In genomic region chr8:121089631-121090380, GRCm38 (mm10) we compare ENCODE assay signal across 12 mouse cellular contexts. TPM values are rescaled to one million over a fixed set of nuclear protein-coding genes. Genes with fewer than 3 reads are reported as not detected.
A peak's percentile ranks its signal among the peaks of the same experiment; 100 is the strongest.
DNase-seq lines count a peak whose midpoint lies in the region; ATAC-seq and TF ChIP-seq lines count a peak whose summit lies in the region.
"Had no signal": no experiment of that assay in that cellular context is flagged by ENCODE, and none has a peak within 500 bp of the region (broad histone marks: within the 10 kb centered on the region; RNA-seq: fewer than 3 reads in every experiment).

No protein-coding gene starts in this region.

- no peak overlapping the region for H3K27ac ChIP-seq in kidney, embryonic 14.5 days (ENCODE audit: low read depth, low read length)
- peak overlapping the region; percentile 48 for H3K27ac ChIP-seq in embryonic facial prominence, embryonic 10.5 days (replicated peaks)
- H3K27ac ChIP-seq in intestine, postnatal 0 days (ENCODE audit: low read depth, low read length) = peak overlapping the region; percentile 57
- no peak overlapping the region for H3K27ac ChIP-seq in neural tube, embryonic 12.5 days
- H3K27ac ChIP-seq: layer of hippocampus, adult 2 months; limb, embryonic 13.5 days had no signal

- WGBS in kidney, embryonic 14.5 days = 2% methylated on average over 32 of the region's 32 CpGs
- WGBS in embryonic facial prominence, embryonic 10.5 days = 3% methylated on average over 32 of the region's 32 CpGs
- 10% methylated on average over 32 of the region's 32 CpGs for WGBS in intestine, postnatal 0 days
- 2% methylated on average over 32 of the region's 32 CpGs for WGBS in neural tube, embryonic 12.5 days

- H3K4me3 ChIP-seq in kidney, embryonic 14.5 days (ENCODE audit: low read length) = peak overlapping the region; percentile 17
- H3K4me3 ChIP-seq in embryonic facial prominence, embryonic 10.5 days = peak overlapping the region; percentile 70
- peak overlapping the region; percentile 65 for H3K4me3 ChIP-seq in intestine, postnatal 0 days (ENCODE audit: low read depth, low read length)
- H3K4me3 ChIP-seq in neural tube, embryonic 12.5 days = 0 out of 2 replicates have a peak overlapping the region, but pooled peaks have one; percentile 2
- H3K4me3 ChIP-seq: layer of hippocampus, adult 2 months; limb, embryonic 13.5 days had no signal

- H3K27me3 ChIP-seq in kidney, embryonic 14.5 days (ENCODE audit: control insufficient read depth, insufficient read depth, low read length) = peaks cover 85% of the 10 kb centered on the region
- H3K27me3 ChIP-seq in embryonic facial prominence, embryonic 10.5 days (replicated peaks; ENCODE audit: low read depth, poor library complexity, severe bottlenecking) = peaks cover 98% of the 10 kb centered on the region
- peaks cover 65% of the 10 kb centered on the region for H3K27me3 ChIP-seq in intestine, postnatal 0 days (replicated peaks; ENCODE audit: control insufficient read depth, insufficient read depth, low read length)
- H3K27me3 ChIP-seq in neural tube, embryonic 12.5 days (replicated peaks) = peaks cover 88% of the 10 kb centered on the region

- H3K9ac ChIP-seq in kidney, embryonic 14.5 days (ENCODE audit: low read depth, low read length) = no peak overlapping the region
- peak overlapping the region; percentile 75 for H3K9ac ChIP-seq in intestine, postnatal 0 days (ENCODE audit: low read depth, low read length)
- no peak overlapping the region for H3K9ac ChIP-seq in neural tube, embryonic 12.5 days
- H3K9ac ChIP-seq: forebrain, postnatal 0 days; limb, embryonic 13.5 days had no signal

- no peaks in the 10 kb centered on the region for H3K9me3 ChIP-seq in kidney, embryonic 14.5 days (ENCODE audit: control insufficient read depth, low read length)
- no peaks in the 10 kb centered on the region for H3K9me3 ChIP-seq in embryonic facial prominence, embryonic 10.5 days
- no peaks in the 10 kb centered on the region for H3K9me3 ChIP-seq in intestine, postnatal 0 days (ENCODE audit: control insufficient read depth)
- H3K9me3 ChIP-seq in neural tube, embryonic 12.5 days = no peaks in the 10 kb centered on the region
- H3K9me3 ChIP-seq: limb, embryonic 13.5 days had no signal

- peak overlapping the region; percentile 4; the same call in 1 of the 2 replicates for H3K4me2 ChIP-seq in kidney, embryonic 14.5 days (replicated peaks; ENCODE audit: low read depth, low read length)
- H3K4me2 ChIP-seq in intestine, postnatal 0 days (replicated peaks; ENCODE audit: low read depth) = peak overlapping the region; percentile 84
- no peak overlapping the region for H3K4me2 ChIP-seq in neural tube, embryonic 12.5 days (replicated peaks)
- H3K4me2 ChIP-seq: limb, embryonic 13.5 days had no signal

- TF ChIP-seq CTCF in intestine, postnatal 0 days (IDR thresholded peaks at IDR 0.05; ENCODE audit: low read depth) = no peak

- no peaks in the 10 kb centered on the region for H3K36me3 ChIP-seq in kidney, embryonic 14.5 days (ENCODE audit: control insufficient read depth, insufficient read depth, low read length)
- H3K36me3 ChIP-seq in embryonic facial prominence, embryonic 10.5 days (replicated peaks) = 0 out of 2 replicates have a peak, but pooled peaks cover 3% of the 10 kb centered on the region
- H3K36me3 ChIP-seq in intestine, postnatal 0 days (ENCODE audit: control insufficient read depth, insufficient read depth) = peaks cover 3% of the 10 kb centered on the region; the same call in 1 of the 2 replicates
- no peaks in the 10 kb centered on the region for H3K36me3 ChIP-seq in neural tube, embryonic 12.5 days
- H3K36me3 ChIP-seq: limb, embryonic 13.5 days had no signal

- ATAC-seq in kidney, embryonic 14.5 days (ENCODE audit: low FRiP score, low TSS enrichment) = no peak
- ATAC-seq in intestine, postnatal 0 days = no peak
- ATAC-seq in neural tube, embryonic 12.5 days (ENCODE audit: low FRiP score, low read depth) = no peak
- ATAC-seq: forebrain, postnatal 0 days; midbrain, embryonic 16.5 days had no signal

- 0 out of 2 replicates have a peak, but pooled peaks cover 7% of the 10 kb centered on the region for H3K4me1 ChIP-seq in kidney, embryonic 14.5 days (ENCODE audit: control insufficient read depth, insufficient read depth, low read length)
- H3K4me1 ChIP-seq in embryonic facial prominence, embryonic 10.5 days = peaks cover 45% of the 10 kb centered on the region
- H3K4me1 ChIP-seq in intestine, postnatal 0 days (replicated peaks; ENCODE audit: control insufficient read depth, insufficient read depth, low read length) = no peaks in the 10 kb centered on the region
- H3K4me1 ChIP-seq in neural tube, embryonic 12.5 days = peaks cover 3% of the 10 kb centered on the region

- no peak for DNase-seq in kidney, adult 8-10 months
- peak; percentile 56 for DNase-seq in embryonic facial prominence, embryonic 10.5 days (ENCODE audit: low spot score)
- DNase-seq in cerebellum, postnatal 10 days = no peak
- no peak for DNase-seq in urinary bladder, postnatal 4 days (ENCODE audit: low spot score in 2 of 2)
- no peak for DNase-seq in spleen, postnatal 10 days (ENCODE audit: low spot score in 2 of 2)
- DNase-seq: forebrain, postnatal 0 days had no signal

RNA-seq across cellular contexts. Expression of gene Foxf1, which starts 5.6 kb away (rescaled TPM):
- polyA plus RNA-seq in kidney, embryonic 14.5 days (2014; fragmentation: Nextera tagmentation; extraction: Ambion mirVana) = 0.74 and 0.93 TPM in 2 replicates
- 28.8 and 30.1 TPM in 2 replicates for polyA plus RNA-seq in embryonic facial prominence, embryonic 10.5 days (2016; fragmentation: Nextera tagmentation; extraction: Ambion mirVana)
- 49.8 and 50.1 TPM in 2 replicates for polyA plus RNA-seq in intestine, postnatal 0 days (2015; fragmentation: Nextera tagmentation; extraction: Ambion mirVana)
- polyA plus RNA-seq in neural tube, embryonic 12.5 days (2016; fragmentation: Nextera tagmentation; extraction: Ambion mirVana) = 4.2 and 5.5 TPM in 2 replicates

RNA-seq across cellular contexts. Expression of gene Mthfsd, which starts 18.4 kb away (rescaled TPM):
- polyA plus RNA-seq in kidney, embryonic 14.5 days (2014; fragmentation: Nextera tagmentation; extraction: Ambion mirVana) = 67.0 and 72.8 TPM in 2 replicates
- polyA plus RNA-seq in embryonic facial prominence, embryonic 10.5 days (2016; fragmentation: Nextera tagmentation; extraction: Ambion mirVana) = 68.2 and 72.3 TPM in 2 replicates
- polyA plus RNA-seq in intestine, postnatal 0 days (2015; fragmentation: Nextera tagmentation; extraction: Ambion mirVana) = 24.9 and 25.1 TPM in 2 replicates
- 67.3 and 70.0 TPM in 2 replicates for polyA plus RNA-seq in neural tube, embryonic 12.5 days (2016; fragmentation: Nextera tagmentation; extraction: Ambion mirVana)

RNA-seq across cellular contexts. Expression of gene Foxc2, which starts 26.2 kb away (rescaled TPM):
- 48.3 and 52.3 TPM in 2 replicates for polyA plus RNA-seq in kidney, embryonic 14.5 days (2014; fragmentation: Nextera tagmentation; extraction: Ambion mirVana)
- polyA plus RNA-seq in embryonic facial prominence, embryonic 10.5 days (2016; fragmentation: Nextera tagmentation; extraction: Ambion mirVana) = 11.7 and 15.2 TPM in 2 replicates
- polyA plus RNA-seq in intestine, postnatal 0 days (2015; fragmentation: Nextera tagmentation; extraction: Ambion mirVana) = 0.48 and 0.60 TPM in 2 replicates
- polyA plus RNA-seq in neural tube, embryonic 12.5 days (2016; fragmentation: Nextera tagmentation; extraction: Ambion mirVana) = 17.0 and 20.9 TPM in 2 replicates

RNA-seq across cellular contexts. Expression of gene Foxl1, which starts 37.9 kb away (rescaled TPM):
- polyA plus RNA-seq in kidney, embryonic 14.5 days (2014; fragmentation: Nextera tagmentation; extraction: Ambion mirVana) = 6.6 and 7.1 TPM in 2 replicates
- polyA plus RNA-seq in embryonic facial prominence, embryonic 10.5 days (2016; fragmentation: Nextera tagmentation; extraction: Ambion mirVana) = 2.8 and 4.6 TPM in 2 replicates
- 2.6 and 2.8 TPM in 2 replicates for polyA plus RNA-seq in intestine, postnatal 0 days (2015; fragmentation: Nextera tagmentation; extraction: Ambion mirVana)
- polyA plus RNA-seq in neural tube, embryonic 12.5 days (2016; fragmentation: Nextera tagmentation; extraction: Ambion mirVana) = 1.1 and 1.6 TPM in 2 replicates
- polyA plus RNA-seq: forebrain, postnatal 0 days had no signal

Comparison
In these comparisons a context has a peak if more than half of its experiments do, and no peak if none do; other contexts are left out.
1. H3K27ac ChIP-seq: peak in embryonic facial prominence, embryonic 10.5 days (single experiment) and intestine, postnatal 0 days (single experiment); none in kidney, embryonic 14.5 days (single experiment) and neural tube, embryonic 12.5 days (single experiment).
2. H3K4me3 ChIP-seq: peak in every context shown above with its lines; median percentile 70 in embryonic facial prominence, embryonic 10.5 days; 65 in intestine, postnatal 0 days; 17 in kidney, embryonic 14.5 days; 2 in neural tube, embryonic 12.5 days.